Mouse (Mus musculus): Measurements from ENCODE around the gene Numbl. TPM values are rescaled to one million over a fixed set of nuclear protein-coding genes. Genes with fewer than 3 reads are reported as not detected.

Numbl gene
- polyA plus RNA-seq, 1 experiment = 109 TPM

GRCm38 (mm10) chr7:27310306-27310705, 52.1 kb downstream of the Numbl start:
- TF ChIP-seq POLR2A (IDR thresholded peaks at IDR 0.05; ENCODE audit: borderline replicate concordance, extremely low read depth, insufficient read depth, insufficient read length, poor library complexity, severe bottlenecking) (no peak), CTCF (IDR thresholded peaks at IDR 0.05; ENCODE audit: borderline replicate concordance, extremely low read depth, insufficient read depth, insufficient read length) (no peak)
- DNase-seq (ENCODE audit: low read depth) = peak; percentile 82

- no peak for DNase-seq (ENCODE audit: low read depth)
- TF ChIP-seq POLR2A (IDR thresholded peaks at IDR 0.05; ENCODE audit: borderline replicate concordance, extremely low read depth, insufficient read depth, insufficient read length, poor library complexity, severe bottlenecking) (no peak), CTCF (IDR thresholded peaks at IDR 0.05; ENCODE audit: borderline replicate concordance, extremely low read depth, insufficient read depth, insufficient read length) (no peak)
Measured at GRCm38 (mm10) chr7:27310996-27311535, 52.8 kb downstream of the Numbl start.

- TF ChIP-seq CTCF (IDR thresholded peaks at IDR 0.05; ENCODE audit: borderline replicate concordance, extremely low read depth, insufficient read depth, insufficient read length) = no peak
- TF ChIP-seq POLR2A (IDR thresholded peaks at IDR 0.05; ENCODE audit: borderline replicate concordance, extremely low read depth, insufficient read depth, insufficient read length, poor library complexity, severe bottlenecking) = no peak
- DNase-seq (ENCODE audit: low read depth) = no peak
Measured at GRCm38 (mm10) chr7:27311651-27312284, 53.5 kb downstream of the Numbl start.

GRCm38 (mm10) chr7:27314393-27314792, 56.2 kb downstream of the Numbl start:
- TF ChIP-seq POLR2A (IDR thresholded peaks at IDR 0.05; ENCODE audit: borderline replicate concordance, extremely low read depth, insufficient read depth, insufficient read length, poor library complexity, severe bottlenecking) = no peak
- no peak for TF ChIP-seq CTCF (IDR thresholded peaks at IDR 0.05; ENCODE audit: borderline replicate concordance, extremely low read depth, insufficient read depth, insufficient read length)

GRCm38 (mm10) chr7:27315958-27316357, 57.7 kb downstream of the Numbl start:
- TF ChIP-seq CTCF (IDR thresholded peaks at IDR 0.05; ENCODE audit: borderline replicate concordance, extremely low read depth, insufficient read depth, insufficient read length) (no peak), POLR2A (IDR thresholded peaks at IDR 0.05; ENCODE audit: borderline replicate concordance, extremely low read depth, insufficient read depth, insufficient read length, poor library complexity, severe bottlenecking) (no peak)
- peak; percentile 88 for DNase-seq (ENCODE audit: low read depth)

More at GRCm38 (mm10) chr7:27314393-27314792, 56.2 kb downstream of the Numbl start:
- DNase-seq (ENCODE audit: low read depth) = no peak

- TF ChIP-seq POLR2A (IDR thresholded peaks at IDR 0.05; ENCODE audit: borderline replicate concordance, extremely low read depth, insufficient read depth, insufficient read length, poor library complexity, severe bottlenecking) (no peak), CTCF (IDR thresholded peaks at IDR 0.05; ENCODE audit: borderline replicate concordance, extremely low read depth, insufficient read depth, insufficient read length) (no peak)
Measured at GRCm38 (mm10) chr7:27319411-27319810, 61.2 kb downstream of the Numbl start.

GRCm38 (mm10) chr7:27322291-27322690, 64.1 kb downstream of the Numbl start:
- no peak for TF ChIP-seq POLR2A (IDR thresholded peaks at IDR 0.05; ENCODE audit: borderline replicate concordance, extremely low read depth, insufficient read depth, insufficient read length, poor library complexity, severe bottlenecking)
- TF ChIP-seq CTCF (IDR thresholded peaks at IDR 0.05; ENCODE audit: borderline replicate concordance, extremely low read depth, insufficient read depth, insufficient read length) = no peak
- no peak for DNase-seq (ENCODE audit: low read depth)

More at GRCm38 (mm10) chr7:27319411-27319810, 61.2 kb downstream of the Numbl start:
- DNase-seq (ENCODE audit: low read depth) = no peak

- no peak for DNase-seq (ENCODE audit: low read depth)
- TF ChIP-seq POLR2A (IDR thresholded peaks at IDR 0.05; ENCODE audit: borderline replicate concordance, extremely low read depth, insufficient read depth, insufficient read length, poor library complexity, severe bottlenecking) (no peak), CTCF (IDR thresholded peaks at IDR 0.05; ENCODE audit: borderline replicate concordance, extremely low read depth, insufficient read depth, insufficient read length) (no peak)
Measured at GRCm38 (mm10) chr7:27323001-27323400, 64.8 kb downstream of the Numbl start.

- TF ChIP-seq POLR2A (IDR thresholded peaks at IDR 0.05; ENCODE audit: borderline replicate concordance, extremely low read depth, insufficient read depth, insufficient read length, poor library complexity, severe bottlenecking) (no peak), CTCF (IDR thresholded peaks at IDR 0.05; ENCODE audit: borderline replicate concordance, extremely low read depth, insufficient read depth, insufficient read length) (no peak)
- DNase-seq (ENCODE audit: low read depth) = no peak
Measured at GRCm38 (mm10) chr7:27324161-27324560, 65.9 kb downstream of the Numbl start.

- no peak for DNase-seq (ENCODE audit: low read depth)
- no peak for TF ChIP-seq CTCF (IDR thresholded peaks at IDR 0.05; ENCODE audit: borderline replicate concordance, extremely low read depth, insufficient read depth, insufficient read length)
- no peak for TF ChIP-seq POLR2A (IDR thresholded peaks at IDR 0.05; ENCODE audit: borderline replicate concordance, extremely low read depth, insufficient read depth, insufficient read length, poor library complexity, severe bottlenecking)
Measured at GRCm38 (mm10) chr7:27324928-27325327, 66.7 kb downstream of the Numbl start.

- DNase-seq (ENCODE audit: low read depth) = no peak
- TF ChIP-seq POLR2A (IDR thresholded peaks at IDR 0.05; ENCODE audit: borderline replicate concordance, extremely low read depth, insufficient read depth, insufficient read length, poor library complexity, severe bottlenecking) (no peak), CTCF (IDR thresholded peaks at IDR 0.05; ENCODE audit: borderline replicate concordance, extremely low read depth, insufficient read depth, insufficient read length) (no peak)
Measured at GRCm38 (mm10) chr7:27325697-27326096, 67.5 kb downstream of the Numbl start.
